Mouse (Mus musculus): ENCODE measurements around the gene Serpinf1.

- TF ChIP-seq CTCF (IDR thresholded peaks at IDR 0.05; ENCODE audit: insufficient read depth, low read length) (no peak), POLR2A (IDR thresholded peaks at IDR 0.05; ENCODE audit: borderline replicate concordance, extremely low read depth, low read depth, low read length) (no peak)
Measured at GRCm38 (mm10) chr11:75395611-75396010, 26.9 kb downstream of the Serpinf1 start.

Measured in lung, adult 2 months (tissue).